Mouse (Mus musculus): Measurements from ENCODE around the gene Abcg2. TPM values are rescaled to one million over a fixed set of nuclear protein-coding genes. Genes with fewer than 3 reads are reported as not detected.

The Abcg2 gene
- polyA plus RNA-seq, 2 experiments = 29.5 to 42.9 TPM

DNA sequence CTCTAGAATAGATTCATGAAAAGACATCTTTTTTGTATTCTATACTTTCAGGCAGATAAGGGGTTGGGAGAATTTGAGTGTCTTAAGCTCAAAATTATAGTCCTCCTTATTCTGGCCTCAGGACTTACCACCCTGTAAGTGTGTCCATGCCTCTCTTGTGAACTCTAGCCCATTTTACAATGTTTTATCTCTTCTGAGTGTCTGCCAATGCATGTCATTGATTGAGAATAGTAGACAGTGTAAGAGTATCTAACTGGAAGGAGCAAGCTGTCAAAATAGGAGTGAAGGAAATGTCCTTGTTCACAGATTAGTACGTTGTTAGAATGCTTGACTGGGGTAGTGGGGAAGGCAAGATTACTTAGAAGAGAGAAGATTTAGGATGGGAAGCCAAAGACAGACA, 66.7 kb downstream of the Abcg2 start:
- no peak for TF ChIP-seq POLR2A (IDR thresholded peaks at IDR 0.05; ENCODE audit: borderline replicate concordance, extremely low read depth, insufficient read depth, insufficient read length)
- Histone ChIP-seq H3K4me1 (ENCODE audit: control insufficient read depth, insufficient read depth, low read length) (no peaks in the 10 kb centered on the region), H3K27me3 (ENCODE audit: control insufficient read depth, insufficient read depth, low read length) (no peaks in the 10 kb centered on the region), H3K36me3 (ENCODE audit: control insufficient read depth, insufficient read depth, low read length) (no peaks in the 10 kb centered on the region), H3K9me3 (ENCODE audit: control insufficient read depth, low read length) (no peaks in the 10 kb centered on the region), H3K4me3 (replicated peaks; ENCODE audit: low read length) (no peak overlapping the region), H3K27ac (replicated peaks; ENCODE audit: low read depth, low read length) (no peak overlapping the region), H3K9ac (ENCODE audit: low read depth, low read length, severe bottlenecking) (no peak overlapping the region), H3K4me2 (replicated peaks; ENCODE audit: low read depth, low read length, severe bottlenecking) (no peak overlapping the region)
- DNase-seq (ENCODE audit: low spot score) (no peak), ATAC-seq (ENCODE audit: low FRiP score, low read depth) (no peak)
- 80% methylated on average over 1 of the region's 1 CpGs for WGBS

DNA sequence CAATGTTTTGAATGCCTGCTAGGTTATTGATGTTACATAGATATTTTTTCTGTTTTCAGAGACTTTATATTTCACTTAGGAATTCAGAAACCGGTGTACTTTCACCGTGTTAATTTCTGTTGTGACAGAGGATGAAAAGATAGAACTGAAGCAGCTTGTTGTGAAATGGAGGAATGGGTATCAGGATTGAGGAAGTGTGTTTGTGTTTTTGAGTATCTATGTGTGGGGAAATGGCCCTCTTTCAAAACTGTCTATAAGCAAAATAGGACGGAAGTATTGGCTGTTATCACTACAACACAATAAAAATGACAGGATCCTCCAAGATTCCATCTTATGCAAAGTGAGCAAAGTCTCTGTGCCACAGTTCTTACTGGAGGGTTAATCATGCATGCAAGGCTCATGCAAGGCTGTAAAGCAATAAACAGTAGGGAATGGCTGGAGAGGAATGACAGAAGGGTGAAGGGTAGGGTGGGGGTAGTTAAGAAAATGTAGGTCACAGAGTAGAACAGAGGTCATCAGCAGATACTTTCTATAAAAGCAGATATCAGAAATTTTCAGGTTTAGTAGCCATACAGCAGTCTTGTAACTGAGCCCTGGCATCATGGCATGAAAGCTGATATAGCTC, 76.7 kb downstream of the Abcg2 start:
- ATAC-seq (ENCODE audit: low FRiP score, low read depth) (no peak), DNase-seq (ENCODE audit: low spot score) (no peak)
- no peak overlapping the region for H3K27ac ChIP-seq (replicated peaks; ENCODE audit: low read depth, low read length)
- TF ChIP-seq POLR2A (IDR thresholded peaks at IDR 0.05; ENCODE audit: borderline replicate concordance, extremely low read depth, insufficient read depth, insufficient read length) = no peak
- H3K9ac ChIP-seq (ENCODE audit: low read depth, low read length, severe bottlenecking) = no peak overlapping the region
- H3K36me3 ChIP-seq (ENCODE audit: control insufficient read depth, insufficient read depth, low read length) = no peaks in the 10 kb centered on the region
- H3K4me1 ChIP-seq (ENCODE audit: control insufficient read depth, insufficient read depth, low read length) = no peaks in the 10 kb centered on the region
- H3K27me3 ChIP-seq (ENCODE audit: control insufficient read depth, insufficient read depth, low read length) = no peaks in the 10 kb centered on the region
- no peak overlapping the region for H3K4me2 ChIP-seq (replicated peaks; ENCODE audit: low read depth, low read length, severe bottlenecking)
- WGBS = 84% methylated on average over 3 of the region's 3 CpGs
- no peak overlapping the region for H3K4me3 ChIP-seq (replicated peaks; ENCODE audit: low read length)
- no peaks in the 10 kb centered on the region for H3K9me3 ChIP-seq (ENCODE audit: control insufficient read depth, low read length)

DNA sequence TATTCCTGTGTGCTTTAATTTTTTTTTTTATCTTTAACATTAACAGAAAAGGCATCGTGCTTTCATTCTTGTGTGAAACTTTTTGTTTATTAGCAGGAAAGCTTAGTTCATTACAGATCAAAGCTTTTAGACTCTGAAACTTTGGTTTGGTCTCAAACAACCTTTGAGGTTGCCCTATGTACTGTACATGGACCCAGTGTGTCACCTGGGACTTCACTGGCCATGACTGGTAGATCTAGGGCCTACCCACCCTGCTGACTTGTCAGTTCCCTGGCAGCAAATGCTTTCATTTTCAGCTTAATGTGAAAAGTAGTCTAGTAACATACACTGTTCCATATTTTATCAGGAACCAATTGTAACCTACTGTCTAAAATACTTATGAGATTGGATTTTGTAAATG, 93.5 kb downstream of the Abcg2 start:
- H3K4me2 ChIP-seq (replicated peaks; ENCODE audit: low read depth, low read length, severe bottlenecking) = no peak overlapping the region
- TF ChIP-seq POLR2A (IDR thresholded peaks at IDR 0.05; ENCODE audit: borderline replicate concordance, extremely low read depth, insufficient read depth, insufficient read length) = no peak
- ATAC-seq (ENCODE audit: low FRiP score, low read depth) (no peak), DNase-seq (ENCODE audit: low spot score) (no peak)
- no peaks in the 10 kb centered on the region for H3K4me1 ChIP-seq (ENCODE audit: control insufficient read depth, insufficient read depth, low read length)
- H3K36me3 ChIP-seq (ENCODE audit: control insufficient read depth, insufficient read depth, low read length) = 0 out of 2 replicates have a peak, but pooled peaks cover 3% of the 10 kb centered on the region
- 89% methylated on average over 1 of the region's 1 CpGs for WGBS
- no peaks in the 10 kb centered on the region for H3K27me3 ChIP-seq (ENCODE audit: control insufficient read depth, insufficient read depth, low read length)
- no peak overlapping the region for H3K27ac ChIP-seq (replicated peaks; ENCODE audit: low read depth, low read length)
- no peak overlapping the region for H3K9ac ChIP-seq (ENCODE audit: low read depth, low read length, severe bottlenecking)
- H3K4me3 ChIP-seq (replicated peaks; ENCODE audit: low read length) = no peak overlapping the region
- H3K9me3 ChIP-seq (ENCODE audit: control insufficient read depth, low read length) = no peaks in the 10 kb centered on the region

DNA sequence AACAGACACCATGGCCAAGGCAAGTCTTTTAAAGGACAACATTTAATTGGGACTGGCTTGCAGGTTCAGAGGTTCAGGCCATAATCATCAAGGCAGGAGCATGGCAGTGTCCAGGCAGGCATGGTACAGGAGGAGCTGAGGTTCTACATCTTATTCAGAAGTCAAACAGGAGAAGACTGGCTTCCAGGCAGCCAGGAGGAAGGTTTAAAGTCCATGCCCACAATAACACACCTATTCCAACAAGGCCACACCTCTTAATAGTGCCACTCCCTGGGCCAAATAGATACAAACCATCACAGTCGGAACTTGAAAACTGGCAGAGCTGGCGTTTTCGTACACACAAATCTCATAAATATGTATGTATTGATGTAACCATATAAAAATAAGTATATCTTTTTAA, 94.2 kb downstream of the Abcg2 start:
- Histone ChIP-seq H3K4me3 (replicated peaks; ENCODE audit: low read length) (no peak overlapping the region), H3K27ac (replicated peaks; ENCODE audit: low read depth, low read length) (no peak overlapping the region), H3K27me3 (ENCODE audit: control insufficient read depth, insufficient read depth, low read length) (no peaks in the 10 kb centered on the region), H3K4me2 (replicated peaks; ENCODE audit: low read depth, low read length, severe bottlenecking) (no peak overlapping the region), H3K36me3 (ENCODE audit: control insufficient read depth, insufficient read depth, low read length) (0 out of 2 replicates have a peak, but pooled peaks cover 3% of the 10 kb centered on the region), H3K9ac (ENCODE audit: low read depth, low read length, severe bottlenecking) (no peak overlapping the region), H3K9me3 (ENCODE audit: control insufficient read depth, low read length) (no peaks in the 10 kb centered on the region), H3K4me1 (ENCODE audit: control insufficient read depth, insufficient read depth, low read length) (no peaks in the 10 kb centered on the region)
- DNase-seq (ENCODE audit: low spot score) = no peak
- WGBS = 92% methylated on average over 3 of the region's 3 CpGs
- TF ChIP-seq POLR2A (IDR thresholded peaks at IDR 0.05; ENCODE audit: borderline replicate concordance, extremely low read depth, insufficient read depth, insufficient read length) = no peak
- ATAC-seq (ENCODE audit: low FRiP score, low read depth) = no peak

DNA sequence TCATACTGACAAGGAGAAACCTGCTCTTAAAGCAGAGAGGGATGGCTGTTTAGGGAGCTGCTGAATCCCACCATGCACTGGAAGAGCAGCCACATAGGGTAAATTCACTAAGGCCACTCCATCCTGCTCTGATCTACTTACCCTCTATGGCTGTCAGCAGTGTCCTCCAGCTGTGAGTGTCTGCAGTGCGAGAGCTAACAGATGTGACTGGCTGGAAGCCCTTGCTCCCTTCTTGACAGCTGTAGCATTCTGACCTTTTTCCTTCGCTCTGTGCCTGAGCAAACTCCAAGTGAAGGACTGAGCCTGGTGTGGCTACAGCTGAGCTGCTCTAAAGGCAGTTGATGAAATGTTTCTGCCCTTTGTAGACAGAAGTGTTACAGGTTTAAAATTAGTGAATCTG, 107.3 kb downstream of the Abcg2 start:
- Histone ChIP-seq H3K36me3 (ENCODE audit: control insufficient read depth, insufficient read depth, low read length) (no peaks in the 10 kb centered on the region), H3K4me2 (replicated peaks; ENCODE audit: low read depth, low read length, severe bottlenecking) (no peak overlapping the region), H3K4me3 (replicated peaks; ENCODE audit: low read length) (no peak overlapping the region), H3K27ac (replicated peaks; ENCODE audit: low read depth, low read length) (no peak overlapping the region), H3K9me3 (ENCODE audit: control insufficient read depth, low read length) (no peaks in the 10 kb centered on the region), H3K4me1 (ENCODE audit: control insufficient read depth, insufficient read depth, low read length) (no peaks in the 10 kb centered on the region), H3K27me3 (ENCODE audit: control insufficient read depth, insufficient read depth, low read length) (no peaks in the 10 kb centered on the region), H3K9ac (ENCODE audit: low read depth, low read length, severe bottlenecking) (no peak overlapping the region)
- no peak for TF ChIP-seq POLR2A (IDR thresholded peaks at IDR 0.05; ENCODE audit: borderline replicate concordance, extremely low read depth, insufficient read depth, insufficient read length)
- 65% methylated on average over 2 of the region's 2 CpGs for WGBS
- no peak for ATAC-seq (ENCODE audit: low FRiP score, low read depth)
- no peak for DNase-seq (ENCODE audit: low spot score)

Data from limb, embryonic 14.5 days (tissue).